Mouse (Mus musculus): ENCODE measurements around the gene Neurog1. TPM values are rescaled to one million over a fixed set of nuclear protein-coding genes. Genes with fewer than 3 reads are reported as not detected.
A peak's percentile ranks its signal among the peaks of the same experiment; 100 is the strongest.

Neurog1 gene
- polyA plus RNA-seq, 1 experiment from 2014 or later = 39.9 TPM

- Histone ChIP-seq H3K36me3 (no peaks in the 10 kb centered on the region), H3K4me1 (peaks cover 39% of the 10 kb centered on the region), H3K4me3 (no peak overlapping the region), H3K27me3 (replicated peaks) (peaks cover 91% of the 10 kb centered on the region), H3K4me2 (replicated peaks) (peak overlapping the region; percentile 30; the same call in 1 of the 2 replicates), H3K9ac (no peak overlapping the region), H3K27ac (no peak overlapping the region), H3K9me3 (no peaks in the 10 kb centered on the region)
- 1% methylated on average over 12 of the region's 12 CpGs for WGBS
- ATAC-seq (ENCODE audit: low FRiP score, low read depth) = no peak
Measured at GRCm38 (mm10) chr13:56257469-56258153, 5.6 kb upstream of the Neurog1 start.

GRCm38 (mm10) chr13:56256716-56257299 is 4.8 kb upstream of the Neurog1 start:
- Histone ChIP-seq H3K27ac (no peak overlapping the region), H3K4me2 (replicated peaks) (peak overlapping the region; percentile 30; the same call in 1 of the 2 replicates), H3K27me3 (replicated peaks) (peaks cover 91% of the 10 kb centered on the region), H3K4me3 (no peak overlapping the region), H3K4me1 (peaks cover 47% of the 10 kb centered on the region), H3K36me3 (no peaks in the 10 kb centered on the region), H3K9ac (no peak overlapping the region), H3K9me3 (no peaks in the 10 kb centered on the region)
- 3% methylated on average over 14 of the region's 14 CpGs for WGBS
- ATAC-seq (ENCODE audit: low FRiP score, low read depth) = no peak

- Histone ChIP-seq H3K4me2 (replicated peaks) (peak overlapping the region; percentile 63; the same call in 1 of the 2 replicates), H3K27ac (no peak overlapping the region), H3K4me3 (no peak overlapping the region), H3K36me3 (no peaks in the 10 kb centered on the region), H3K9ac (no peak overlapping the region), H3K27me3 (replicated peaks) (peaks cover 90% of the 10 kb centered on the region), H3K4me1 (peaks cover 63% of the 10 kb centered on the region), H3K9me3 (no peaks in the 10 kb centered on the region)
- no peak for ATAC-seq (ENCODE audit: low FRiP score, low read depth)
- 14% methylated on average over 3 of the region's 3 CpGs for WGBS
Measured at GRCm38 (mm10) chr13:56253379-56253778, 1.4 kb upstream of the Neurog1 start.

- Histone ChIP-seq H3K4me2 (replicated peaks) (peak overlapping the region; percentile 63), H3K36me3 (no peaks in the 10 kb centered on the region), H3K27ac (no peak overlapping the region), H3K4me3 (no peak overlapping the region; the same call in 1 of the 2 replicates), H3K9ac (no peak overlapping the region), H3K9me3 (no peaks in the 10 kb centered on the region), H3K27me3 (replicated peaks) (peaks cover 94% of the 10 kb centered on the region), H3K4me1 (peaks cover 62% of the 10 kb centered on the region)
- WGBS = 4% methylated on average over 8 of the region's 8 CpGs
- ATAC-seq (ENCODE audit: low FRiP score, low read depth) = no peak
Measured at GRCm38 (mm10) chr13:56252783-56253182, 820 bp upstream of the Neurog1 start.

GRCm38 (mm10) chr13:56251176-56251923 is 613 bp downstream of the Neurog1 start:
- WGBS = under 1% methylated on average over 59 of the region's 59 CpGs
- peak overlapping the region; percentile 32 for H3K4me3 ChIP-seq
- H3K27ac ChIP-seq = peak overlapping the region; percentile 46; the same call in 1 of the 2 replicates
- peak overlapping the region; percentile 63 for H3K4me2 ChIP-seq (replicated peaks)
- H3K9ac ChIP-seq = peak overlapping the region; percentile 49
- H3K4me1 ChIP-seq = peaks cover 49% of the 10 kb centered on the region
- H3K36me3 ChIP-seq = no peaks in the 10 kb centered on the region
- no peaks in the 10 kb centered on the region for H3K9me3 ChIP-seq
- peaks cover 97% of the 10 kb centered on the region for H3K27me3 ChIP-seq (replicated peaks)
- peak; percentile 15; the same call in 1 of the 2 replicates for ATAC-seq (ENCODE audit: low FRiP score, low read depth)

GRCm38 (mm10) chr13:56250551-56251161 is 1.3 kb downstream of the Neurog1 start:
- ATAC-seq (ENCODE audit: low FRiP score, low read depth) = no peak
- Histone ChIP-seq H3K27ac (peak overlapping the region; percentile 37; the same call in 1 of the 2 replicates), H3K4me1 (peaks cover 47% of the 10 kb centered on the region), H3K4me2 (replicated peaks) (peak overlapping the region; percentile 63), H3K27me3 (replicated peaks) (peaks cover 98% of the 10 kb centered on the region), H3K36me3 (no peaks in the 10 kb centered on the region), H3K9me3 (no peaks in the 10 kb centered on the region), H3K4me3 (peak overlapping the region; percentile 32), H3K9ac (peak overlapping the region; percentile 49)
- WGBS = under 1% methylated on average over 14 of the region's 14 CpGs

- no peak overlapping the region for H3K9ac ChIP-seq
- ATAC-seq (ENCODE audit: low FRiP score, low read depth) = no peak
- H3K9me3 ChIP-seq = no peaks in the 10 kb centered on the region
- peaks cover 40% of the 10 kb centered on the region for H3K4me1 ChIP-seq
- H3K27ac ChIP-seq = no peak overlapping the region
- H3K27me3 ChIP-seq (replicated peaks) = peaks cover 90% of the 10 kb centered on the region
- WGBS = under 1% methylated on average over 13 of the region's 13 CpGs
- no peak overlapping the region for H3K4me3 ChIP-seq
- no peaks in the 10 kb centered on the region for H3K36me3 ChIP-seq
- peak overlapping the region; percentile 63 for H3K4me2 ChIP-seq (replicated peaks)
Measured at GRCm38 (mm10) chr13:56249593-56250341, 2.2 kb downstream of the Neurog1 start.

- H3K4me1 ChIP-seq = no peaks in the 10 kb centered on the region
- no peak for ATAC-seq (ENCODE audit: low FRiP score, low read depth)
- H3K27me3 ChIP-seq (replicated peaks) = peaks cover 59% of the 10 kb centered on the region
- no peaks in the 10 kb centered on the region for H3K36me3 ChIP-seq
- no peaks in the 10 kb centered on the region for H3K9me3 ChIP-seq
- H3K4me2 ChIP-seq (replicated peaks) = no peak overlapping the region
- WGBS = 90% methylated on average over 5 of the region's 5 CpGs
- H3K27ac ChIP-seq = no peak overlapping the region
- H3K4me3 ChIP-seq = no peak overlapping the region
- no peak overlapping the region for H3K9ac ChIP-seq
Measured at GRCm38 (mm10) chr13:56243104-56243503, 8.9 kb downstream of the Neurog1 start.

GRCm38 (mm10) chr13:56240012-56240770 is 11.8 kb downstream of the Neurog1 start:
- no peaks in the 10 kb centered on the region for H3K9me3 ChIP-seq
- WGBS = 73% methylated on average over 16 of the region's 16 CpGs
- H3K4me3 ChIP-seq = no peak overlapping the region
- peaks cover 49% of the 10 kb centered on the region for H3K27me3 ChIP-seq (replicated peaks)
- no peaks in the 10 kb centered on the region for H3K4me1 ChIP-seq
- ATAC-seq (ENCODE audit: low FRiP score, low read depth) = no peak
- H3K27ac ChIP-seq = no peak overlapping the region
- H3K9ac ChIP-seq = no peak overlapping the region
- H3K4me2 ChIP-seq (replicated peaks) = no peak overlapping the region
- H3K36me3 ChIP-seq = no peaks in the 10 kb centered on the region

GRCm38 (mm10) chr13:56237905-56238304 is 14.1 kb downstream of the Neurog1 start:
- Histone ChIP-seq H3K4me3 (no peak overlapping the region), H3K9me3 (no peaks in the 10 kb centered on the region), H3K4me1 (no peaks in the 10 kb centered on the region), H3K27me3 (replicated peaks) (peaks cover 62% of the 10 kb centered on the region), H3K4me2 (replicated peaks) (no peak overlapping the region), H3K27ac (no peak overlapping the region), H3K36me3 (no peaks in the 10 kb centered on the region), H3K9ac (no peak overlapping the region)
- WGBS = 82% methylated on average over 10 of the region's 10 CpGs
- ATAC-seq (ENCODE audit: low FRiP score, low read depth) = no peak

GRCm38 (mm10) chr13:56236194-56236593 is 15.8 kb downstream of the Neurog1 start:
- ATAC-seq (ENCODE audit: low FRiP score, low read depth) = no peak
- WGBS = 17% methylated on average over 7 of the region's 7 CpGs
- H3K27me3 ChIP-seq (replicated peaks) = peaks cover 53% of the 10 kb centered on the region

More at GRCm38 (mm10) chr13:56236194-56236593, 15.8 kb downstream of the Neurog1 start:
- no peak overlapping the region for H3K9ac ChIP-seq
- H3K4me2 ChIP-seq (replicated peaks) = no peak overlapping the region
- H3K27ac ChIP-seq = no peak overlapping the region
- no peaks in the 10 kb centered on the region for H3K9me3 ChIP-seq
- H3K36me3 ChIP-seq = no peaks in the 10 kb centered on the region
- H3K4me3 ChIP-seq = no peak overlapping the region
- no peaks in the 10 kb centered on the region for H3K4me1 ChIP-seq
